Mouse (Mus musculus): Measurements from ENCODE around the gene Oxgr1.
"Not testable (repeated sequence)": the region's sequence is repeated elsewhere in the genome, so short reads cannot be mapped to it uniquely, and the experiment has no call there.

Oxgr1 gene

DNA sequence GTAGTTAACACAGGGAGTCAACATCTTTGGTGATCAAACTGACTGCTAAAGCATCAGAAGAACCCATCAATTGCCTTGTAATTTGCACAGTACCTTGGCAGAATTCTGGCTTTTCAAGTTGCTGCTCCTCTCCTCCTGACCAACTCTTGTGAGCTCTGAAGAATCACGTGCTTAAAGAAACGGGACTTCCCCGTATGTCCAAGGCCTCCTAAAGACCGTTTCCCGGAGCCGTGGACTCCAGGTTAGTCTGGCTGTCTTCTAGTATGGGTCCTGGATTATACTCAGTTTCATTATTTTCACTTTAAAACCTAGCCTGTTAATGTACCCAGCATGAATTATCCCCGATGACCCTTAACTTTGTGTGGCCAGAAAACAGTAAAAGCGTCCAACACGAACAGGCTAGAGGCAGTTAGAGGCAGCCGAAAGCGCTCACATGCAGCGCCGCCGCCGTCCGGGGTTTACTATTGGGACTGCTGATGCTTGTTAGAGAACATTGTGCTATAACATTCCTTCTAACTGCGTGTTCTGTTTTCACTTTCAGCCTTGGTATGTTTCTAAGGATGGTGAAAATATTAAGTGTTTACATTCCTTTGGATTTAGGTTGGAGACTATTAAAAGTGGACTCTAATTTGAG, at the start of gene Oxgr1:
TSS of gene Oxgr1 (minus strand) at position 249 of the 634 bp plus-strand sequence.
- DNase-seq (ENCODE audit: low spot score) = no peak

DNA sequence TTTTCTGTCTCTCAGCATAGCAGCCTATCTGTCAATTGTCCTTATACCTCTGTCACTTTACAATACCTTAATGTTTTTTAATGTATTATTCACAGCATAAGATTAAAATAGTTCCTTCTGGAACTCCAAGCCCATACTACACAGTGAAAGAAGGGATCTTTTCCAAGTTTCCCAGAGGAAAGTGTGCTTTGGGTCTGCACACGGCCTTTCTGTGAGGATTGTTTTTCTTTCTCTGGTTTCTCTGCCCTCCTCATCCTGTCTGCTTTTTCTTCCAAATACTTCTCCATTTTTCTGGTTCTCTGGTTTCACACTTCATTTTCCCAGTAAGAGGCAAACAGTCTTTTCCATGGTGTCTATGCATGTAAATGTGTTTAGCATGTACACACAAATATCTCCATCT, 48.2 kb upstream of the Oxgr1 start:
- no peak for DNase-seq (ENCODE audit: low spot score)

DNA sequence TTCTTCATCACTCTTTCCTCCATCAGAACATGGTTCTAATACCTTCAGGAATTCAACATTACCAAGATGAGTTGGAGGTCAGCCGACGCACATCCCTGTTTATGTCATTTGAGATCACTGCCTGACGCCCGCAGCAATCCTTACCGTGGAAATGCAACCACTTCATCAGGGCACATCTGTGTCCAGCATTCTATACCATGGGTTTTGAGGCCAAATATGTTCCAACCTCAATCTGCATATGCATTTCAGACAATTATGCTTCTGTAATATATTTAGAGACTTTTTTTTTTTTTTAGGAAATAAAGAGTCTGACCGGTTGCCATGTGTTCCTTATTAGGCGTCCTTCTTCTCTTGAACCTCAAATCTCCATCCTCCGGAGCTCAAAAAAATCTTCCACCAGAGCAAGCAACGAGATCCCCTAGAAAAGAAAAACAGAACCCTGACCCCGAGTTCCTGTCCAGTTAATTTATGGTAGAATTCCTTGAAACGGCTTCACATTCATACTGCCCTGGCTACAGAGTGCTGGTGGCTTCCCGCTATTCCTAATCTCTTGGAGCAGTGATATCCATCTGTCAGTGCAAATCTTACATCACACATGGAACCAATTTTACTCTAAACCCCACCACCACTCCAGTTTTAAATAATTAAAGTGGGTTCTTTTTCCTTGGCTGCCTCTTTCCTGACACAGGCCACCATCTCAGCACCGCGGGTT, 47.6 kb upstream of the Oxgr1 start:
- DNase-seq (ENCODE audit: low spot score) = no peak

DNA sequence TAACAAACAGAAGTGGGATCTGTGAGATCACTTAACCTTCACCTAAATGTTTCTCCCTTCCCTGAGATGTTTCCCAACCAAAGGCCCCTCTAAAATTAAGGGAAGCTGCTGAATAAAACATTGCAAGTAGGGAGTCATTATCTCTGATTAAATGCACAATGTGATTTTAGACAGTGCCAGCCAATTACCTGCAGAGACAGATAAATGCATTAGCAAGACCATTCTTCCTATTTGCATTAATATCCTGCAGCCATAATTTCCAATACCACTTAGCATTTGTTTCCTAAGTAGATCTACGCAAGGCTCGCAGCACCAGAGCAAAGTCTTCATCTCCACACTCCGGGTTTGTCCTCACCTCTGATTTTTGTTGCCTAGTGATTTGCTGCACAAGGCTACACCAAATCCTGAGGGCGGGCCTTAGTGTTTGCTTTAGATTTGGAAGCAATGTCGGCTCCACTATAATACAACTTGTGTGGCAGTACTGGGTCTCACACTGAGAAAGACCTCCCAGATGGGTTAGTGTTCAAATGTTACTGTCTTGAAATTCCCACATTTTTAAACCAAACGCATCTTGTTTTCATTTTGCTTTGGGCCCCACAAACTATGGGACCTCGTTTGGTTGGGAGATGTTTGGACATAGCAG, 46.9 kb upstream of the Oxgr1 start:
- no peak for DNase-seq (ENCODE audit: low spot score)

DNA sequence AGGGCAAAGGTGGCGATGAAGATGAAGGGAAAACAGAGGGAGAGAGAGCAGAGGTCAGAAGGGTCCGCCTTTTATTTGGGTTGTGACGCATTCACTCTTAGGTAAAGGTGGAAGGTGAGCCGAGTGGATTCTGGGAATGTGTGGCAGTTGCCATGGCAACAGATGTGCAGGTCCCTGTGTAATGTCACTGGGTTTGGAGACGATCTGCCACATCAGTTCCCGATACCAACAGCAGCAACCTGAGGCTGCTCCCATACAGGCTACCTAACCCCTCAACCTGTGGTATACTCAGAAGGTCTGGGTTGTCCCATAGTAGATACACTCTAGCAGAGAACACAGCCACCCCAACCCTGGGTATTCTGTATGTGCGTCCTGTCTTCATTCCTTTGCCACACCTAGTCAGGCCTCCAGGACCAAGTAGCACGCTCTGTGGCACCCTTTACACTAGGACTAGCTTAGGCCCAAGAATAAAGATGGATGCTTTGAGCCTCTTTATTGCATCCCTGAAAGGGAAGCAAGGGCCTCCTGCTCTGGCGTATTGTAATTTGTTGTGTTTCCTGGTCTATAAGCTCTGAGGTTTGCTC, 41.9 kb upstream of the Oxgr1 start:
- DNase-seq (ENCODE audit: low spot score) = no peak

DNA sequence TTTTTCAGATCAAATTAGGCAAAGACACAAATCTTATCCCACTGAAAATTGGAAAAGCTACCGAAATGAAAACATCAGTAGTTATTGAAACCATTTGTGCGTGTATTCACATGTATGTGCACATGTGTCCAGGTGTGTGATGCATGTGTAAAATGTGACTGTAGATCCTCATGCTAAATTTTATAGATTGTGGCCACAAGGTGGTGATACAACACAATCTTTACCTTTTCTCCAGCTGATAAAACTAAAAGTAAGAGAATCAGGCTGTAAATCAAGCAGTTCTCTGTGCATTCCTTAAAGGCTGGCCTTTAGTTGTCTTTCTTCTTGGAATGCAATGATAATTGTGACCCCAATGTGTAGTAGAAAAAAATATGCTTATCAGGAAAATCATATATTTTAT, 34.0 kb upstream of the Oxgr1 start:
- DNase-seq (ENCODE audit: low spot score) = no peak

DNA sequence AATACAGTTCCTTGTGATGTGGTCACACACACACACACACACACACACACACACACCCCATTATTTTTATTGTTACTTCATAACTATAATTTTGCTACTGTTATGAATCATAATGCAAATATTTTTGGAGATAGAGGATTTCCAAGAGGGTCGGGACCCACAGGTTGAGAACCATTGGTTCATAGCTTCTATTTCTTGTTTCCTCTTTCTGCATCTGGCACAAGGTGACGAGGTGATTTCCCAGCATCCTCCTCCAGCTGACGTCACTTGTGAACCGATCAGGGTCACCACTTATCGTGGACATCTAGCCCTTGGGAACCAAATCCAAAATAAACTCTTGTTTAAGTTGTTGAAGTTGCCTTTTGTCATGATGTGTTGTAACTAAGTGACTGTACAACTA, 33.5 kb upstream of the Oxgr1 start:
- DNase-seq (ENCODE audit: low spot score) = no peak

DNA sequence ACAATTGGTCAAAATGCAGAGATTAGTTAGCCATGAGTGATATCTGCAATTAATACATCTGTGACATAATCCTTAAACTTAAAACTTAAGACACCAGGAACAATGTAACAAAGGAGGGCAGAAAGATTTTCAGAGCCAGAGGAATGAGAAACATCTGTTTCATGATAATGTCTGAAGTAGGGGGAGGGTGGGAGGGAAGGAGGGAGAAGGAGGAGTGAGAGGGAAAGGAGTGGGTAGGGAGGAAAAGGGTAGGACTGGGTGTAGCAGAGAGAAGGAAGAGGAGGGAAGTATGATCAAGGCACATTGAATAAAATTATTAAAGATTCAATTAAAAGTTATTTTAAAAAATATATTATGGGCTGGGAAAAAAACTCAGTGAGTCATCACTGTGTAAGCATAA, 32.0 kb upstream of the Oxgr1 start:
- DNase-seq (ENCODE audit: low spot score) = no peak

DNA sequence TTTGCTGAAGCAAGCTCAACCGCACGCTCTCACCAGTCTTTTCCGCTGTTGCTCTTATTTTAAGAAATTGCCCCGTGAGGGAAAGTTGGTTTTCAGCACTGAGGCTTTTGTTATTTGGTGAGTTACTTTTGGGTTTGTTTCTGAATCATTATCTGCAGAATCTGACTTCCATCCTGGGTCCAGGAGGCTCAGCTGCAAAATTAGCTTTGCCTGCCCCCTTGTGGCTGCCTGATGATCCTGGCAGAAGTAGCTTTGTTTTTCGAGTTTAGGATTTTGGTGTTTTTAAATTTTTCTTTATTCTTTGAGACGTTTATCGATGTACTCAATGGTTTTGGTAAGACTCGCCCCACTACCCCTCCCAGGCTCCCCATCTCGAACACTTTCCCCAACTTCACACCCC, 18.9 kb upstream of the Oxgr1 start:
- DNase-seq (ENCODE audit: low spot score) = no peak

DNA sequence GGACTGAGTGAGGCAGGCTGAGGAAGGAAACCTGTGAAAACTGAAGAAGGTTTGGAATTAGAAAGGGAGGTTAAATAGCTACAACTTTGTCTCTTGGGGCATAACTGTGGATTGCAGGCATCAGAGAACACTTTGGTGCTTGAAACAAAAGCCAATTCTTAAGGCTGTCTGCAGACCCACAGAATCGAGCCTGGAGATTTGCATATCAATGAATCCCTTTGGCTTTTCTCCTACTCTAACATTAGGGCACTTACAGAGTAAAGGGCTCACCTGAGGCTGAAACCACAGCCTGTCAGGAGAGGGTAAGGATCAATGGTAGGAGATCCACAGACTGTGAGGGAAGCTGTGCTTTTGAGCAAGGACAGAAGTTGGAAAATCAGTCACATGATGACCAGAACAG, 8.8 kb downstream of the Oxgr1 start:
- no peak for DNase-seq (ENCODE audit: low spot score)

DNA sequence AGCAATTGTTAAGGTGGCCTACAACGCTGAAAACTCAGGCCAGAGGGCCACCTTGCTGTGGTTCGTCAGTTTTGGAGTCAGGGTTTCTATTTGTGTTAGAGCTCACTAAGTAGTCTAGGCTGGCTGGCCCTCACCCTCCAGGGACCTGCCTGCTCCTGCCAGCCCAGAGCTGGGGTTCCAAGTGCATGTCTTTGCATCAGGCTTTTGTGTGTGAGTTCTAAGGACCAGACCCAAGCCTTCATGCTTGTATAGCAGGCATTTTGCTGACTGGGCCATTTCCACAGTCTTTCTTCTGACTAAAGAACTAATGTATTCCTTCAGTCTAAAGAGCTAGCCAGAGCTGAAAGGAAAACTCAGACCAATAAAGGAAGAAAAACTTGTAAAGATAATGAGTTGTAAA, 22.3 kb downstream of the Oxgr1 start:
- DNase-seq (ENCODE audit: low spot score) = no peak

DNA sequence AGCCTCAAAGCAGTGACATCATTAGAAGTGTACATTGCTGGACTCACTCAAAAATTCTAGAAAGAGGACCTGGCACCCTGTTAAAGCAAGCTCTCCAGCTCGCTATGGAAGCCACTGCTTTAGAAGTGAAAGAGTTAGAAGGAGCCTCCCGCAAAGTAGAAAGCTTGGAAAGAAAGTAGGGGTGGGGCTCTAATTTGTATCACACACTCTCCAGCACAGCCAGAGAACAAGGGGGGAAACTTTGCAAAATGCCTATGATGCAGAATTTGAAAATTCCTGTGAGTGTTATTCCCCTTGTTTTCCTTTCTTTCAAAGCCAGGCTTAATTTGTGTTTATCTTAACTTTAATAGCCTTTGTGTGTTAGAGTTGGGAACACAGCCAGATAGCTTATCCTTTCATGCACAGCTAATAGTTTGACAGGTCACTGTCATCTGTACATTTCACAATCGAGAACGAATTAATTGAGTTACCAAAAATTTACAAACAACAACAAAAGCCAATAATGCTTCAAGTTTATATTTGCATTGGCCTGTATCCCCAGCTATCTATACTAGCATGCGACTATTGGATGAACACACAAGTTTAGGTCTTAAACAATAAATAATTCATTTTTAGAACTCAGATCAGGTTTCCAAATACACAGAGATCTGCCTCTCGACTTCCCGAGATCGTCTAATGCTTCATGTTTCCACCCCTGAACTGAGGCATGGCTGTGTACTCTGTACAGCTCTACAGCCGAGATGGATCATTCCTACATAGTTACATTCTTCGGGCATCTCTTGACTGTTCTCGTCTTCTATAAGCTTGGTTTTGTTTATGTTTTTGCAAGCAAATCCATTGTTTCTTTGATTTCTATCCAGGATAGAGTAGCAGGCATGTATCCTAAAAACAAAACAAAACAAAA, 32.0 kb downstream of the Oxgr1 start:
- no peak for DNase-seq (ENCODE audit: low spot score)

DNA sequence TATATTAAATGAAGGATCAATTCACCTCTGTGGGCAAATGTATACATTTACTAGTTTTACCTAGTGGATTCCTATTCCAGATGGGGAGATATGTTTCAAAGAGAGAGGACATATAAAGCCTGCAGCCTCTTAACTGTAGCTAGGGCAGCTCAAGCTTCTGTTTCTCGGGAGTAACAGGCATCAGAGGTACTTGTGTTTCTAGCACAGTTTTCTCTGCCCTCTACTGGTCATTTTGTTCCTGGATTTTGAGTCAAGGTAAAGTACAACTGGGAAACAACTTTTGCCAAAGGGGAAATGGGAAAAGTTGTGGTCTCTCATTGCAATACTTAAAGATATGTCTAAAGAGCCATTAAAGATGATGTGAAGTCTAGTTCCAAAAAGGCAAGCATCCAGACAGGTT, 37.1 kb downstream of the Oxgr1 start:
- no peak for DNase-seq (ENCODE audit: low spot score)

DNA sequence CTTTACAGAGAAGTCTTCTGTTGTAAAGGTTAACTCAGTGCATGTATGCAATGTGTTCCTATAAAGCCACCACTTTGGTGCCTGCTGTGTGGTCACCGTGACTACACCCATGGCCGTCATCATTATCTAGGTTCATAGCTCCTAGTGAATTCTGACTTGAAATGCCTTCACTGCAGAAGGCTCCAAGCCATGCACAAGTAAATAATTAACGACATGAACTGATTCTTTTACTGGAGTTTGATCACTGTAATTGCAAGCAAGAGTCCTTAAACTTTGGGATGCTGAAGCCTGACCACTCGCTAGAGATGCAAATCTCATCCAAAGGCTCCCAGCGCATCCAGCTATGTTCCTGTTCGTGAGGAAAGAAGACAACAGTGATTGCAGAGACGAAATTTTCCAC, 38.6 kb downstream of the Oxgr1 start:
- DNase-seq (ENCODE audit: low spot score) = no peak

DNA sequence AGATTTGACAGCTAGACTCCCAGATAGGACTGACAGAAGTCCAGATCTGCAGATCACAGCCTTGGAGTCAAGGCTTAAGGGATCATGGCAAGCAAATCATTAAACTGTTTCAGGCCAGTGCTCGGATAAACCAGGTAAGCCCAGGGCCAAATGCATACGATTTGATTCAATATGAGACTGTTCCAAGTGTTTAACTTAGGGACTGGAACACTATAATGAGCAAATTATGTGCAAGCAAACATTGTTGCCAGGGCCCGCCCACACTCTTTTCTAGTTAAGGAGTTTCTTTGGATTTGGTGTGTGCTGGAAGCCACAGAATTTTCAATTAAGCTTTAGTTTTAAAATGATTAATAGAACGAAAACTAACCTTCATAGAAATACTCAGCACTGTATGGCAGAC, 39.6 kb downstream of the Oxgr1 start:
- no peak for DNase-seq (ENCODE audit: low spot score)

DNA sequence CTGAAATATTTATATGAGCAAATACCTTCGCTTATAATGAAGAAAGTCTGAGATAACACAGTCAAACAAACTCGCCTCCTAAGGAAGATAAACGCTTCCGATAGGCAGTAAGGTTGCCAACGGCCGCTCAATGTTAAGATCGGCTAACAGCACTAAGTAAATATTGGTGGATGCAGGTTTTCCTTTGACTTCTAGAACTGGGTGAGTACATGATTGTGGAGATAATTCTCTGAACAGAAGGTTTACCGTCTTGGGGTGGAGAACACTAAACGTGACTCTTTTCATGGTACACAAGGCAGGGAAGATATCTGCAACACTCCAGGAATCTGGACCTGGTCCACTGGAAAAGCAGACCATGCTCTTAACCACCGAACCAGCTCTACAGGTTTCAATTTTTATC, 52.6 kb downstream of the Oxgr1 start:
- DNase-seq (ENCODE audit: low spot score) = no peak

DNA sequence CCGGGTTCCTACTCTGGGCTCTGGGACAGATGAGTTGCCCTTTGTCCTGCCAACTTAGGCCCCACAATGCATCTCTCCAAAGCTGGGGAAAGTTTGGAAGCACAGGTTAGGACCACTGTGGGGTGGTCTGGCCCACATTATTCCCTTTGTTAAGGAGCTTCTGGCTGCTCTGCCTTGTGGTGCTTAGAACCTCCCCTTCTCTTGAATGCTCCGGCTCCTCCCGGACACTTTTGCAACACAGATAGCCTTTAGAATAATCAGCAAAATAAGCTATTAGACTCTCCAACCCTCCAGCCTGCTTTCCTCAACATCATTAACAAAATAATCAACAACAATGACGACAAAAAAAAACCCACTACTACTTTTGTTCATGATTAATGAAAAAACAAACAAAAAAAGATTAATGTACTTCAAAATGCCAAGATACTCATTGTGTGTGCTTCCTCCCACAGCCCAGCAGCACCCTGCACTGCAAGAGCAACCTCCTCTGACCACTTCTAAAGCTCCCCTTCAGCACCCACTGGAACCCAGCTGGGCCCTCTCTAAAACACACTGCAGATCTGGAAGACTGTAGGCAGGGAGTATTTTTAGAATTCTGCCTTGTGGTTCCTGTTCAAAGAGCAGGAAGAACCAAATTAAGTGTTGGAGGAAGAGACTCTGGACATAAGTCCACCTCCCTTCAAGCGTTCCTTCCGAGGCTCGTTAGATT, 53.1 kb downstream of the Oxgr1 start:
- DNase-seq (ENCODE audit: low spot score) = no peak

DNA sequence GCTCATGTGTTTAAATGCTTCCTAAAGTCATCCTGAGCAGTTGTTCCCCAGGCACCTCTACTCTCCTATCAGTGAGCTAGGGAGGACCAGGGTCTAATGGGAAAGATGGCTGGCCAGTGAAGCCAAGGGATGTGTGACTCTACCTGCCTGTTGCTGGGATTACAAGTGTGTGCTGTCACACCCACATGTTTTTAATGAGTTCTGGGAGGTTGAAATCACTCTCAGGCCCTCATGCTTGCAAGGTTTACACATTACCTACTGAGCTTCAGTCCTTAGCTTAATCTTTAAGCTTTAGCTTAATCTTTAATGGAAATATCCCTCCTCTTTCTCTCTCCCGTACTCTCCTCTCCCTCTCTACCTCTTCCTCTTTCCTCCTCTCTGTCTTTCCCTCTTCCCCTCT, 55.0 kb downstream of the Oxgr1 start:
- DNase-seq (ENCODE audit: low spot score) = no peak

DNA sequence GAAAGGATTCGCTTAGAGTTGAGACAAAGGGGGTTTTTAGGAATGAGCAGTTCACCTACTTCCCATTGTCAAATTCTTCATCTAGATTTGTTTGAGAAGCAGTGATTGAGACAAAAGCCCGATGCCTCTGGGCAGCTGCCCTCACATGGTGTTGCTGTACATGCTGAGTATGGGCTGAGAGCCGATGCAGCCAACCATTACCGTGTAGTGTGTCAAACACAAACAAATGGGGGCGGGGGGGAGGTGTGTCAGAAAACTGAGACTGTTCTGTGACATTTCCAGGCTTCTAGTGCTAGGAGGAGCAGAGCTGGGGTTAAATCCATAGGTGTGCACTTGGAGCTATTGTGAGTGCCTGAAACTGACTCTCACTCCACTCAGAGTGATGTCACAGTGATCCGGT, 55.5 kb downstream of the Oxgr1 start:
- DNase-seq (ENCODE audit: low spot score) = no peak

DNA sequence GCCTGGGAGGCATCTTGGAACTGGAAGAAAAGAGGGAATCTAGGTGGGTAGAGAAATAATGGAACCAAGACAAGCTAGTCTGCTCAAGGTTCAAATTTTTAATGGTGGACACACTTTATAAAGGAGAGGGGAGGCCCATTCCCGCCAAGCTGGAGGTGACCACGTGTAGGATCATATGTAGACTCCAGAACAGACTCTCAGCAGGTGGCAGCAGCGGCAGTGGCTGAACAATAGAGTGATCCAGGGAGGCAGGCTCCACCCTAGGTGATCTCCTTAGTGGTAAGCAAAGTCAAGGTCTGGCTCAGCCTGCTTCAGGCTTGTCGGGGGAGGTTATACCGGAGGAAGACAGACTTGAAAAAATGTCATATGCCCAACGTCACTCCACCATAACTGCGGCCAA, 55.9 kb downstream of the Oxgr1 start:
- not testable (repeated sequence) for DNase-seq (ENCODE audit: low spot score)

DNA sequence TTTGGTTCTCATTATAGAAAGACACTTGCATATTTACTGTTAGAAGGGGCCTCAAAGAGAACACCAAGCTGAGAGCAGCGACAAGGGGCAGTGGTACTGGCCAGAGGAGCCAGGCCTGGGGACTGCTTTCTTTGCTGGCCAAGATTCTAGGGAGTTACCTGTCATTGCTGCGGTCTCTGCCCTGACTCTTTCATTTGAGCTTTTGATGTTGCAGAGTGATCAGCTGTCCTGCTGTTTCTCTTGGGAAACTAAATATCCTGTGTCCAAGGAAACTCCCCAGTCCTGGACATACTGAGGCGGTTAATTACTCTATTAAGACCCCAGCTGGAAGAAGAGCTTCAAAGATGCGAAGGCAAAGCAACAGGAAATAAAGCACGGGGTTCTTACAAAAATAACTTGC, 60.9 kb downstream of the Oxgr1 start:
- no peak for DNase-seq (ENCODE audit: low spot score)

All from T-cell, adult 2 months (primary cell).